Mouse (Mus musculus): ENCODE data around the gene 4930449I24Rik. TPM values are rescaled to one million over a fixed set of nuclear protein-coding genes. Genes with fewer than 3 reads are reported as not detected.
A peak's percentile ranks its signal among the peaks of the same experiment; 100 is the strongest.
"Not testable (repeated sequence)": the region's sequence is repeated elsewhere in the genome, so short reads cannot be mapped to it uniquely, and the experiment has no call there.

The 4930449I24Rik gene
- total RNA-seq (2014; rRNA removed) = not detected in 2 replicates
- polyA plus RNA-seq (2012; rRNA removed) = not detected in 2 replicates

DNA sequence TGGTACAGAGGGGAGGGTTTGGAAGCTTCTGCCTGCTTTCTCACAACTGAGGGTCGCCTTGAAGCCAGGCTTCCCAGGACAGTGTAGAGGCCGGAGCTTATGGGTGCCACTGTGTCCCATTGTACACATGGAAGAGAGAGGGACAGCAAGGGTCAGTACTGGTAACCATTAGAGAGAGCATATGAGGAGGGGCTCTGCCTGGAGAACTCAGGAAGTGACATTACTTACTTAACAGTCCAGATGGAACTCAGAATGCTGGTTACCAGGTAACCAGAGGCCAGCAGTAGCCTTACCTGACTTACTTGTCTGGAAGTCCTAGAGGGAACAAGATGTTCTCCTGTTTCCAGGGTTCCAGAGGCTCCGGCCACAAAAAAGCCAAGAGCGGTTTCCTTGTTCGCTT lies at the start of gene 4930449I24Rik:
4930449I24Rik (plus strand) TSS at position 301 of the 400 bp plus-strand sequence.
- H3K36me3 ChIP-seq (ENCODE audit: control insufficient read depth, insufficient read depth, low read length); H3K4me1 ChIP-seq (ENCODE audit: control insufficient read depth, insufficient read depth, low read length); DNase-seq (ENCODE audit: extremely low read depth, low read depth, low spot score); H3K27ac ChIP-seq (replicated peaks; ENCODE audit: insufficient read depth, low read depth, low read length); H3K4me3 ChIP-seq (ENCODE audit: insufficient read depth, low read depth, low read length); H3K79me2 ChIP-seq (ENCODE audit: control insufficient read depth, insufficient read depth, low read length); H3K9ac ChIP-seq (ENCODE audit: low read depth, low read length); H3K27me3 ChIP-seq (ENCODE audit: control insufficient read depth, insufficient read depth, low read length): not testable (repeated sequence)
- WGBS = no CpG with 5 or more reads among the region's 5 CpGs

DNA sequence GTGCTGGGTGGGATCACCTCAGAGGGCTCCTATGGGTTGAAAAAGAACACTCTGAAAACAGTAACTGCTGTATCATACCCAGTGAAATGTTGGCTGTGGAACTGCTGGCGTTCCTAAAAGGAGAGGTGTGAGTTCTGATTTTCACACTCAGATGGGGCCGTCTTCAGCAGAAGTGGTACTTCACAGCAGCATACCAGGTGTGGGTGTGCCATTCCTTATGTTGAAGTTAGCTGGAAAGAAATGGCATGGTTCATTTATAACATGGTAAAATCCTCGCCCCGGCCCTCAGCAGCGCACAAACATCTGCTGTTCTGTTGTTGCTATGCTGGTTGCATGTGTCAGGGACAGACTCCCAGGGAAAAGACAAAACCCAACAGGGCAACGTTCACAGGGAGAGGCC lies 48.6 kb upstream of the 4930449I24Rik start:
- Histone ChIP-seq H3K9ac (ENCODE audit: low read depth, low read length) (no peak overlapping the region), H3K36me3 (ENCODE audit: control insufficient read depth, insufficient read depth, low read length) (no peaks in the 10 kb centered on the region), H3K4me1 (ENCODE audit: control insufficient read depth, insufficient read depth, low read length) (no peaks in the 10 kb centered on the region), H3K4me3 (ENCODE audit: insufficient read depth, low read depth, low read length) (no peak overlapping the region), H3K27me3 (ENCODE audit: control insufficient read depth, insufficient read depth, low read length) (no peaks in the 10 kb centered on the region), H3K27ac (replicated peaks; ENCODE audit: insufficient read depth, low read depth, low read length) (no peak overlapping the region), H3K79me2 (ENCODE audit: control insufficient read depth, insufficient read depth, low read length) (no peaks in the 10 kb centered on the region)
- no peak for DNase-seq (ENCODE audit: extremely low read depth, low read depth, low spot score)
- TF ChIP-seq CTCF (IDR thresholded peaks at IDR 0.05; ENCODE audit: low read depth, low read length) (no peak), POLR2A (IDR thresholded peaks at IDR 0.05; ENCODE audit: extremely low read depth, insufficient read depth, low read length) (no peak)
- WGBS = 92% methylated on average over 6 of the region's 6 CpGs

DNA sequence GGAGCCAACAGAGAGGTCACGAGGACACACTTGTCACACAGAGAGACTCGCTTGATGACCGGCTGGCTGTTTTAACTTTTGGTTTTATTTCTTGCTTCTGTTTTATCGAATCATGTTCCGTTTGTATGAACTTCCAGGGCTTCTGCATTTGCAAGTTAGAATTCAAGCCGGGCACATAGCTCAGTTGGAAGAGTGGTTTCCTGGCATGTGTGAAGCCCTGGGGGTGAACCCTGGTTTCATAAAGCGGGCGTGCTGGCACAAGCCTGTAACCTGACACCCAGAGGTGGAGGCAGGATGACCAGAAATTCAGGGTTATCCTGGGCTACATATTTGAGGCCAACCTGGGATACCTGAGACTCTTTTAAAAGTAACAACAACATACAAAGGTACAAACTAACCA lies 40.6 kb upstream of the 4930449I24Rik start:
- Histone ChIP-seq H3K9ac (ENCODE audit: low read depth, low read length) (no peak overlapping the region), H3K4me1 (ENCODE audit: control insufficient read depth, insufficient read depth, low read length) (no peaks in the 10 kb centered on the region), H3K27me3 (ENCODE audit: control insufficient read depth, insufficient read depth, low read length) (no peaks in the 10 kb centered on the region), H3K27ac (replicated peaks; ENCODE audit: insufficient read depth, low read depth, low read length) (no peak overlapping the region), H3K79me2 (ENCODE audit: control insufficient read depth, insufficient read depth, low read length) (no peaks in the 10 kb centered on the region), H3K4me3 (ENCODE audit: insufficient read depth, low read depth, low read length) (no peak overlapping the region), H3K36me3 (ENCODE audit: control insufficient read depth, insufficient read depth, low read length) (no peaks in the 10 kb centered on the region)
- DNase-seq (ENCODE audit: extremely low read depth, low read depth, low spot score) = peak; percentile 47
- WGBS = 45% methylated on average over 8 of the region's 8 CpGs
- no peak for TF ChIP-seq POLR2A (IDR thresholded peaks at IDR 0.05; ENCODE audit: extremely low read depth, insufficient read depth, low read length)
- no peak for TF ChIP-seq CTCF (IDR thresholded peaks at IDR 0.05; ENCODE audit: low read depth, low read length)

DNA sequence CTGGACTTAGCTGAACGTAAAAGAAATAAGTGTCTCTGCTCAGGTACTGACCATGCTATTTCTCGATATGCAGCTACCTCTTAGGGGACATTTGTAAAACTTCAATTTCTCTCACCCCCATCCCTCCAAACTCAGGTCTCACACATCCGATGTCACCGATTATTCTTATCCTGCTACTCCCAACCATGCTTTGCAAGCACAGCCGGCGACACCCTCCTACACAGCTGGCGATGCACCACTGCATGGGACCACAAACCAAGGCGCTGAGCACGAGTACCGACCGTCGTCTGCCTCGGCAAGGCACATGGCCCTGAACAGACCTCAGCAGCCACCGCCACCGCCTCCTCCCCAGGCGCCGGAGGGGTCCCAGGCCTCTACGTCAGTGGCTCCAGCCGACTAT lies 35.5 kb upstream of the 4930449I24Rik start:
- H3K4me3 ChIP-seq (ENCODE audit: insufficient read depth, low read depth, low read length) = no peak overlapping the region
- TF ChIP-seq POLR2A (IDR thresholded peaks at IDR 0.05; ENCODE audit: extremely low read depth, insufficient read depth, low read length) (no peak), CTCF (IDR thresholded peaks at IDR 0.05; ENCODE audit: low read depth, low read length) (no peak)
- no peaks in the 10 kb centered on the region for H3K27me3 ChIP-seq (ENCODE audit: control insufficient read depth, insufficient read depth, low read length)
- DNase-seq (ENCODE audit: extremely low read depth, low read depth, low spot score) = no peak
- H3K36me3 ChIP-seq (ENCODE audit: control insufficient read depth, insufficient read depth, low read length) = no peaks in the 10 kb centered on the region
- H3K79me2 ChIP-seq (ENCODE audit: control insufficient read depth, insufficient read depth, low read length) = no peaks in the 10 kb centered on the region
- H3K4me1 ChIP-seq (ENCODE audit: control insufficient read depth, insufficient read depth, low read length) = no peaks in the 10 kb centered on the region
- H3K9ac ChIP-seq (ENCODE audit: low read depth, low read length) = no peak overlapping the region
- whole genome bisulfite sequencing = 92% methylated on average over 19 of the region's 19 CpGs
- no peak overlapping the region for H3K27ac ChIP-seq (replicated peaks; ENCODE audit: insufficient read depth, low read depth, low read length)

DNA sequence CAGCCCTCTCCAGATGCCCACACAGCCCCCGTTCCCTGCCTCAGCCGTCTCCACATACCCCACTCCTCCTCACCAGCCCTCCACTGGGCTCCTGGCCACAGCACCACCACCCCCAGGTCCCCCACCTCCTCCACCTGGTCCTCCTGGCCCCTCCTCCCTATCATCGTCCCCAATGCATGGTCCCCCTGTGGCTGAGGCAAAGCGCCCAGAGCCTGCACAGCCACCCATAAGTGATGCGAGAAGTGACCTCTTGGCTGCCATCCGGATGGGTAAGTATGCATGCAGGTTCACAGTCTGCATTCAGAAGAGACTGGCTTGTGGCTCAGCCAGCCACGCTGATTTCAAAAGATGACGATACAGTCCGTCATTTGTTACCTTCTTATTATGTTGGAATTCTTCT lies 33.9 kb upstream of the 4930449I24Rik start:
- no peaks in the 10 kb centered on the region for H3K4me1 ChIP-seq (ENCODE audit: control insufficient read depth, insufficient read depth, low read length)
- DNase-seq (ENCODE audit: extremely low read depth, low read depth, low spot score) = no peak
- TF ChIP-seq POLR2A (IDR thresholded peaks at IDR 0.05; ENCODE audit: extremely low read depth, insufficient read depth, low read length) = no peak
- TF ChIP-seq CTCF (IDR thresholded peaks at IDR 0.05; ENCODE audit: low read depth, low read length) = no peak
- no peak overlapping the region for H3K27ac ChIP-seq (replicated peaks; ENCODE audit: insufficient read depth, low read depth, low read length)
- 93% methylated on average over 9 of the region's 9 CpGs for WGBS
- no peaks in the 10 kb centered on the region for H3K36me3 ChIP-seq (ENCODE audit: control insufficient read depth, insufficient read depth, low read length)
- H3K79me2 ChIP-seq (ENCODE audit: control insufficient read depth, insufficient read depth, low read length) = no peaks in the 10 kb centered on the region
- H3K4me3 ChIP-seq (ENCODE audit: insufficient read depth, low read depth, low read length) = no peak overlapping the region
- no peaks in the 10 kb centered on the region for H3K27me3 ChIP-seq (ENCODE audit: control insufficient read depth, insufficient read depth, low read length)
- no peak overlapping the region for H3K9ac ChIP-seq (ENCODE audit: low read depth, low read length)

DNA sequence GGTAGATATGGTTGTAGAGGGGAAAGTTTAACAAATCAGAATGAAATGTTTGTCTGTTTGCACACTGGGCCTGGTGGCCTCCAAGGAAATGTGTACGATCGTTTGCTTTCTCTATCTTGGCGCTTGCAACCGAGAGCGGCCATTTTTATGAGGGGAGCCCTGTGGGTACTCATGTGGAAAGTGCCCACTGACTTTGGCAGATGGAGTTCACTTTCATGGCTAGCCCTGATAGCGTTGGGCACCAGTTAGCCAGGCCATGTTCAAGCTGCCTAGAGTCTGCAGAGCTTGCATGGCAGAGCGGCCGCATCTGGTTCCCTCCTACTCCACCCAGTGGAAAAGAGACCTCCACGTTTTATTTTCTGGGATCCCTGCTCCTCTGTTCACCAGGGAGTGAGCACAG lies 31.4 kb upstream of the 4930449I24Rik start:
- H3K9ac ChIP-seq (ENCODE audit: low read depth, low read length) = no peak overlapping the region
- H3K36me3 ChIP-seq (ENCODE audit: control insufficient read depth, insufficient read depth, low read length) = no peaks in the 10 kb centered on the region
- TF ChIP-seq CTCF (IDR thresholded peaks at IDR 0.05; ENCODE audit: low read depth, low read length) (no peak), POLR2A (IDR thresholded peaks at IDR 0.05; ENCODE audit: extremely low read depth, insufficient read depth, low read length) (no peak)
- WGBS = 83% methylated on average over 9 of the region's 9 CpGs
- H3K79me2 ChIP-seq (ENCODE audit: control insufficient read depth, insufficient read depth, low read length) = no peaks in the 10 kb centered on the region
- H3K4me3 ChIP-seq (ENCODE audit: insufficient read depth, low read depth, low read length) = no peak overlapping the region
- H3K27me3 ChIP-seq (ENCODE audit: control insufficient read depth, insufficient read depth, low read length) = no peaks in the 10 kb centered on the region
- no peaks in the 10 kb centered on the region for H3K4me1 ChIP-seq (ENCODE audit: control insufficient read depth, insufficient read depth, low read length)
- H3K27ac ChIP-seq (replicated peaks; ENCODE audit: insufficient read depth, low read depth, low read length) = no peak overlapping the region
- no peak for DNase-seq (ENCODE audit: extremely low read depth, low read depth, low spot score)

Data from liver, adult 2 months (tissue).